Mouse (Mus musculus): Measurements from ENCODE around the gene Tfcp2.
"Not testable (repeated sequence)": the region's sequence is repeated elsewhere in the genome, so short reads cannot be mapped to it uniquely, and the experiment has no call there.

Tfcp2 gene

DNA sequence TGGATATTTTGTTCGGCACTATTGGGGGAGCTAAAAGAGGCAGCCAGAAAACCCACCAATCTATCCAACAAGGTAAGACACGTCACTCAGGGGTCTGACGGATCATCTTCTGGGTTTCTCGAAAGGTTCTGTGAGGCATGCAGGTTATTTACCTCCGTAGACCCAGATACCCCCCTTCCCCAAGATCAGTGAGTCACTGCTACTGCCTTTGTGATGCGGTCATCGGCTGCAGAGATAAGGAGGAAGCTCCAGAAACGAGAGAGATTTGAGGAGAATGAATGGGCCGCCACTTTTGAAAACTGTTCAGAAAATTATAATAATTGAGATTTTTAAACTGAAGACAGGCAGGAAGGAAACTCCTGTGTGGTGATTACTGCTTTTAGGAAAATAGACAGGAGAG, 4.6 kb upstream of the Tfcp2 start:
- DNase-seq (ENCODE audit: low spot score in 2 of 2) = no peak

GRCm38 (mm10) chr15:100555965-100556364, 4.2 kb upstream of the Tfcp2 start:
- DNase-seq (ENCODE audit: low spot score in 2 of 2) = no peak

DNA sequence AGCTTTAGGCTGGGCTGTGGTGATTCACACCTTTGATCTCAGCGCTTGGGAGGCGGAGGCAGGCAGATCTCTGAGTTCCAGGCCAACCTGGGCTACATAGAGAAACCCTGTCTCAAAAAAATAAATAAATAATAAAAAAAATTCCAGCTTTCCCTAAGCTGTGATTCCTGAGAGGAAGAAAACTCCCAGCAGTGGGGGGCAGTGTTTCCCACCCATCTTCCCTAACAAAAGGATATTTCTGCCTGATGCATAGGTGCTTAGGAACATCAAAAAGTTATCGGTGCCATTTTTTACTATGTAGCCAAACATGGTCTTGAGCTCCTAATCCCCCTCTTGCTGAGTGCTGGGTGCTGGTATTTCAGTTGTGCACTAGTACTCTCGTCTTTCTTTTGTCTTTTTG, 1.5 kb downstream of the Tfcp2 start:
- DNase-seq (ENCODE audit: low spot score in 2 of 2) = no peak

GRCm38 (mm10) chr15:100543651-100544030, 8.2 kb downstream of the Tfcp2 start:
- DNase-seq (ENCODE audit: low spot score in 2 of 2) = not testable (repeated sequence)

DNA sequence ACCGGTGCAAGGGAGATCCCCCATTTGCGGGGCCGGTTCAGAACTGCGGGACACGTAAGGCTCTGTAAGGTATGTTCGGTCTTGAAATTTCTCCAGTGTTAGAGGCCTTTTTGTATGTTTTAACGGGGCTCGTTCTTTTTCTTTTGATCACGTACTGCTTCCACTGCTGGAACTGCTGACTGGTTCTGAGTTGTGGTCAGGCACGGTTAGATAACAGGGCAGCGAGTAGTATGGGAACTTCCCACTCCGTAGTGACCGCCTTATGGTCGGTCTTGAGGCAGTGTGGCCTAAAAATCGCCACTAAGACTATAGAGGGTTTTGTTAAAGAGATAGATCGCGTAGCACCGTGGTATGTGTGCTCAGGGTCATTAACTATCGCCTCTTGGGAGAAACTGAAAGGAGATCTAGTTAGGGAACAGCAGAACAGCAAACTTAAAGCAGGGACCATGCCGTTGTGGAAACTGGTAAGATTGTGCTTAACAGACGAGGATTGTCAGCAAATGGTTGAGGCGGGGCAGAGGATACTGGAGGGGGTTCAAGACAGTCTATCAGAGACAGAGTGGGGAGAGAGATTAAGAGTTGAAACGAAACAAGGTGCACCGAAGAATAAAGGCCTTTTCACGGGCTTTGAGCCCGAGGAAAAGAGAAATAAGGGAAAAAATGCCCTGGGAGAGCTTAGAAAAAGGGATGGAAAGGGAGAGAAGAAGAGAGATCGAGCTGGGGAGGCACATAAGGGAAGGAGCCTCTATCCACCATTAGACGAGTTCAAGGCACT, 8.7 kb downstream of the Tfcp2 start:
- DNase-seq (ENCODE audit: low spot score in 2 of 2) = not testable (repeated sequence)

- DNase-seq (ENCODE audit: low spot score in 2 of 2) = no peak
Measured at GRCm38 (mm10) chr15:100541426-100541825, 10.4 kb downstream of the Tfcp2 start.

DNA sequence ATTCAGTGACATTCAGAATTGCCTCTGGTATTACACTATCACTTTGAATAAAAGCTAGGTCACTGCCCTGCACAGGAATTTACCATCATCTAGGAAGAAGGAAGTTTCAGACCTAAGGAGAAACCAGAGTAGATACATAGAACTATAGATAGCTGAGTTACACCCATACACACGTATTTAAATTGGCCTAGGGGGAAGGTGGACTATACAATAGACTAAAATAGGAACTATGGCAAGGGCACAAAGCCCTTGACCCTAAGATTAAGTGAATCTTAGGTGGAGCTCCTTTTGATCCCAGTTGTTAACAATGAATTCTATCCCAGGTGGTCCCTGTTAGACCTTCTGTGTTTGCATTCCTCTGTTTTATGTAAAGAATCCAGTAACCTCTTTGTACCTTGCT, 10.8 kb downstream of the Tfcp2 start:
- DNase-seq (ENCODE audit: low spot score in 2 of 2) = not testable (repeated sequence)

GRCm38 (mm10) chr15:100539411-100539810, 12.4 kb downstream of the Tfcp2 start:
- DNase-seq (ENCODE audit: low spot score in 2 of 2) = no peak

GRCm38 (mm10) chr15:100537913-100538312, 13.9 kb downstream of the Tfcp2 start:
- no peak for DNase-seq (ENCODE audit: low spot score in 2 of 2)

GRCm38 (mm10) chr15:100527900-100528299, 23.9 kb downstream of the Tfcp2 start:
- DNase-seq (ENCODE audit: low spot score in 2 of 2) = no peak

GRCm38 (mm10) chr15:100525405-100525804, 26.4 kb downstream of the Tfcp2 start:
- no peak for DNase-seq (ENCODE audit: low spot score in 2 of 2)

DNA sequence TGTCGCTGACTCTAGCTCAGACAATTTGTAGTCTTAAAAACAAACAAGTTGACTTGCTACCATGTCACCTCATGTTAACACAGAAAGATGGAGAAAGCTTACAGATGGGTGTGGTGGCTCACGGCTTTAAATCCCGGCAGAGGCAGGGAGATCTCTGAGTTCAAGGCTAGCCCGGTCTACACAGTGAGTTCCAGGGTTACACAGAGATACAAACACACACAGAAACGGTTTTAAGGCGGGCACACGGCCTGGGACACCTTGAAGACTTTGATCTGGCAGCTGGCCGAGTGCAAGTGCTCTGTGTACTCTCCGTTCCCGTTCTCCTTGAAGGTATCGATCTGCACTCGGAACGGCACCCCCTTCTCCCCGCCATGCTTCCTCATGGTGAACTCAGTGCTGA, 31.5 kb downstream of the Tfcp2 start:
- no peak for DNase-seq (ENCODE audit: low spot score in 2 of 2)

DNA sequence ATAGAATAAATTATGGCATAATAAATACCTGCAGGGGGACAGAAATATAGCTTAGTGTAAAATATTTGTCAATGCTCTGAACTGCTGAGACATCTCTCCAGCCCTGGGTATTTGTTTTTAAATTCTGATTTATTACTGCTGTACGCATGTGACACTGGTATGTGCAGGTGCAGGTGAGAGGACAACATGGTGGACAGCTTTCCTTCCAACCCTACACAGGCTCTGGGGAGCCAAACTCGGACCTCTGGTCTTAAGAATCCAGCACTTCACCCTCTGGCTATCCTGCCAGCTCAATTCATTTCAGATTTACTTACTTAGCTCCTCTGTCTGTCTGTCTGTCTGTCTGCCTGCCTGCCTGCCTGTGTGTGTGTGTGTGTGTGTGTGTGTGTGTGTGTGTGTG, 36.7 kb downstream of the Tfcp2 start:
- DNase-seq (ENCODE audit: low spot score in 2 of 2) = no peak

- no peak for DNase-seq (ENCODE audit: low spot score in 2 of 2)
Measured at GRCm38 (mm10) chr15:100513387-100513786, 38.4 kb downstream of the Tfcp2 start.

DNA sequence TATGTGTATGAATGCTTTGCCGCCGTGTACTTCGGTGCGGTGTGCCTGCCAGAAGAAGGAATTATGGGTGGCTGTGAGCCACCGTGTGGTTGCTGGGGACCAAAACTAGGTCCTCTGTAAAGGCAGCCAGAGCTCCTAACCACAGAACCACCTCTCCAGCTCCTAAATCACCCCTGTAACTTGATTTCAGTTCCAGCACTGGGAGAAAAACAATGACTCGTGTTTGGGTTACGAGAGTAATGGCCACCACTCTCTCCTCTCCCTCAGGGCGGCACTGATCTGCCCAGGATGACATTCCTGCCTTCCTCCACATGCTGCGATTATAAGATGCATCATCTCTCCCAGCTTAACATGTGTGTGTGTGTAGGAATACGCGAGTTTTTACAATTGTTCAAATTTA, 41.7 kb downstream of the Tfcp2 start:
- no peak for DNase-seq (ENCODE audit: low spot score in 2 of 2)

DNA sequence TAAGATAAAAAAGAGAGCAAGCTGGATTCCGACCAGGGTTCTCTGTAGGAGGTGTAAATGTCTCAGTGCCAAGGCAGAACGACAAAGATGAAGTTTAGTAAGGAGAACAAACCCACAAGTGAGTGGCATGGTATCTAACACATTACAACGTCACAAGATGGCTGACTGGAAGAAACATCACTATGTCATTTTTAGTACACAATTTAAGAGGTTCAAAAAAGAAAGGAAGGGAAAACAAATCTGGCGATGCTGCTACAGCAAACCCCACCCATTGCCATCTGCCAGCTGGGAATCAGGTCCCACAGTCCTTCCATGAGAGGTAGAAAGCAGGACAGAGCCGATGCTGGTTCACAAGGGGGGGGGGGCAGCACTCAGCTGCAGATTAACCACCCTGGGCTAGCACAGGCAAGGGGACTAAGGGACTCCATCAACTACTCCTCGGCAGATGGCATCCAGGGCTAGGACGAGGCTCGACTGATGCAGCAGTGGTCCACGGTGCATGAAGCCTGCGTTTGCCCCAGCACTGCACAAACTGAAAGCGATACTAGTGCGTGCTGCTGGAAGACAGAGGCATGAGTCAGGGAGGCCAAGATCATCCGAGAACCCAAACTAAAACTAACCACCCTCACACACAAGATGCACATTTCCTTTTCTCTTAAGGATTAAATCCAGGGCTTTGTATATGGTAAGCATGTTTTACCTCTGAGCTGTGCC, 43.2 kb downstream of the Tfcp2 start:
- DNase-seq (ENCODE audit: low spot score in 2 of 2) = no peak

- DNase-seq (ENCODE audit: low spot score in 2 of 2) = not testable (repeated sequence)
Measured at GRCm38 (mm10) chr15:100499506-100499905, 52.3 kb downstream of the Tfcp2 start.

DNA sequence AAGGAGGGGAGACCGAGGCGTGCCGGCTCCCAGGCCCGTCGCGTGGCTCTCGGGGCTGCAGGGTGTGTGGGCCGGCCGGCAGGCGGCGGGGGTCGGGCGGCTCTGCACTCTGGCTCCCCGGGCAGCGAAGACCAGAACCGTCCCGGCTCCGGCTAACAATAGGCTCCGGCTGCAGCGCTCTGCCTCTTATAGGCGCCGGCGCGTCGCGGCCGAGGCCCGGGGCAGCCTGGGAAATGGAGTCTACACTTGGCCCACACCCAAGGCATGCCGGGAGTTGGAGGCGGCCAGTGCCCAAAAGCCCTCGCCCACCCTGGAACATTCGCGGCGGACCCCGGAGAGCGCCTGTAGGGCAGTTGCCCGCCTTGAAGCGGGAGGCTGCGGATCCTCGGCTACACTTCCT, 56.7 kb downstream of the Tfcp2 start, which contains the start of gene Csrnp2:
Gene Csrnp2, minus strand, starts transcription at position 387 of the 400 bp plus-strand sequence.
- DNase-seq (ENCODE audit: low spot score in 2 of 2) = peak; percentile 92

DNA sequence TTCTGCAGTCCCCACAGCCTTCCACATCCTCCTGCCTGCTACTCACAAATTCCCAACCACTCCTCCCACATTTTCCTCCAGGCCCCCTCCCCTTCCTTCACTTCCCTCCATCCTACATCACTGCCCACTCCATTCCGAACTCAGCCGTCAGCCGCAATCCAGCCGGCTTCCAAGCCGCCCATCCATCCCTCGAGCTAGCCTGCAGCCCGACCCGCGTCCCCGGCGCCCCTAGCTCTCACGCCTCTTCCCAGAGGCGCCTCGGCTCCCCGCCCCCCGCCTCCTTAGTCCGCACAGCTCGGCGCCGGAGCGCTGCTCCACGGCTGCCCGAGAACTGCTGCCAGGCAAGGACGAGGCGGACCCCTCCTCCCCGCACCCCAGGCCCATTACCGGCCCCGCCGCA, 57.2 kb downstream of the Tfcp2 start:
- peak; percentile 48 to 55 for DNase-seq (ENCODE audit: low spot score in 2 of 2)

DNA sequence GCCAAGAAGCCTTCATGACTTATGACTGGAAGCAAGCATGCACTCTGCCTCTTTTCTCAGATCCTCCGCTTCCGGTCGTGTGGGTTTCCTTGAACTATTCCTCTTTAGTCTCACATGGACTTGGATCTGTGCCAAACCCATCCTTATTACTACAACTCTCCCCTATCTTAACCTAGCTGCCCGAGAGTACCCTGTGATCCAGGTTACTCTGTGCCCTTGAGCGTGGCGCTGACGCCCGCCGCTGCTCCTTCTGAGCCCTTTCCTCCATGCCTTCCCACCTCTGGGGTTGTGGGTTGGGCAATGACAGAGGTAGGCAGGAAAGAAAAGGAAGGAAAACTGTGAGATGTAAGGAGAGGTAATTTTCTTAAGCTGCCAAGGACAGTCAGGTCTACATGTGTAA, 59.8 kb downstream of the Tfcp2 start:
- DNase-seq (ENCODE audit: low spot score in 2 of 2) = no peak

DNA sequence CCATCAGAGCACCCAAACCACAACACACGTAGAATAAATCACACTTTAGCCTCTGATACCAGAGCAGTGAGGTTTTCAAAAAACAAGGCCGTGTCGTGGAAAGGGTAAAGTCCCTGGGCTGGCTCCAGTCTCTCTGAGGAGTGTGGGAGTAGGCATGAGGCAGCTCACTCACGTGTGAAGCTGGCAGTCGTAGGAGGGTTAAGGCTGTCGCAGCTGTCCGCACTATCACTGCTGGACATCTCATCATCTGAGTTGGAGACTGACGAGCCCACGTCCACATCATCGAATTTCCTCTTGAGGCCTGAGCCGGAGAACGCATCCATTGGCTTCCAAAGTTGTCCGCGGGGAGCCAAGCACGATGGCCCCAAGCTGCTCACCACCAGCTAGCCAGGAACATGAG, 62.5 kb downstream of the Tfcp2 start:
- no peak for DNase-seq (ENCODE audit: low spot score in 2 of 2)

- not testable (repeated sequence) for DNase-seq (ENCODE audit: low spot score in 2 of 2)
Measured at GRCm38 (mm10) chr15:100488297-100488696, 63.5 kb downstream of the Tfcp2 start.

- DNase-seq (ENCODE audit: low spot score in 2 of 2) = no peak
Measured at GRCm38 (mm10) chr15:100487050-100487449, 64.8 kb downstream of the Tfcp2 start.

Data from right cerebral cortex, adult 2 months (tissue).